ENCODE assay signal across 24 mouse cellular contexts in genomic region chr3:108790499-108790898, GRCm38 (mm10). TPM values are rescaled to one million over a fixed set of nuclear protein-coding genes. Genes with fewer than 3 reads are reported as not detected.
DNase-seq lines count a peak whose midpoint lies in the region; ATAC-seq and TF ChIP-seq lines count a peak whose summit lies in the region.
"Had no signal": no experiment of that assay in that cellular context is flagged by ENCODE, and none has a peak within 500 bp of the region (broad histone marks: within the 10 kb centered on the region; RNA-seq: fewer than 3 reads in every experiment).

No protein-coding gene starts in this region.

- H3K4me1 ChIP-seq in limb, embryonic 15.5 days: peaks cover 40% of the 10 kb centered on the region
- no peaks in the 10 kb centered on the region for H3K4me1 ChIP-seq in stomach, postnatal 0 days (replicated peaks; ENCODE audit: control insufficient read depth, insufficient read depth)
- H3K4me1 ChIP-seq: forebrain, embryonic 12.5 days; hindbrain, embryonic 15.5 days had no signal

- WGBS in limb, embryonic 15.5 days: 62% methylated on average over 3 of the region's 3 CpGs
- 77% methylated on average over 3 of the region's 3 CpGs for WGBS in stomach, postnatal 0 days

- no peak overlapping the region for H3K4me3 ChIP-seq in limb, embryonic 15.5 days
- H3K4me3 ChIP-seq in stomach, postnatal 0 days (ENCODE audit: low read depth, low read length): no peak overlapping the region
- H3K4me3 ChIP-seq: forebrain, embryonic 12.5 days; heart, embryonic 12.5 days; hindbrain, embryonic 15.5 days had no signal

- H3K27me3 ChIP-seq in limb, embryonic 15.5 days: no peaks in the 10 kb centered on the region
- no peaks in the 10 kb centered on the region for H3K27me3 ChIP-seq in stomach, postnatal 0 days (ENCODE audit: control insufficient read depth, insufficient read depth, low read length)
- H3K27me3 ChIP-seq: forebrain, embryonic 12.5 days; heart, embryonic 12.5 days; hindbrain, embryonic 15.5 days had no signal

- H3K9ac ChIP-seq in limb, embryonic 15.5 days: no peak overlapping the region
- H3K9ac ChIP-seq in stomach, postnatal 0 days (ENCODE audit: low read length): no peak overlapping the region
- H3K9ac ChIP-seq: forebrain, embryonic 12.5 days; heart, embryonic 12.5 days; hindbrain, embryonic 15.5 days had no signal

- no peak for ATAC-seq in limb, embryonic 15.5 days (ENCODE audit: insufficient number of reproducible peaks, low FRiP score, low TSS enrichment, low read depth)
- ATAC-seq in stomach, postnatal 0 days (ENCODE audit: low FRiP score, low TSS enrichment): 0 out of 2 replicates have a peak, but pooled peaks have one; percentile 17
- ATAC-seq: activated CD4-positive, CD25-positive, alpha-beta regulatory T cell, adult 4 months; forebrain, embryonic 16.5 days had no signal

- no peak overlapping the region for H3K4me2 ChIP-seq in limb, embryonic 15.5 days
- H3K4me2 ChIP-seq in stomach, postnatal 0 days (replicated peaks; ENCODE audit: low read depth): no peak overlapping the region
- H3K4me2 ChIP-seq: forebrain, embryonic 12.5 days; heart, embryonic 12.5 days; hindbrain, embryonic 15.5 days had no signal

- intact Hi-C loops in heart, postnatal 14 days (cut with DNase I): no loop called here

- peak overlapping the region; percentile 82 for H3K27ac ChIP-seq in limb, embryonic 15.5 days
- peak overlapping the region; percentile 0; the same call in 1 of the 2 replicates for H3K27ac ChIP-seq in stomach, postnatal 0 days (replicated peaks)
- H3K27ac ChIP-seq: forebrain, embryonic 12.5 days; hindbrain, embryonic 15.5 days had no signal

- peak; percentile 21 for DNase-seq in heart, adult 11 months
- DNase-seq in heart, postnatal 14 days: no peak
- DNase-seq in fat pad, adult 2 months (ENCODE audit: extremely low read depth, low read depth, low spot score): peak; percentile 68
- DNase-seq in stomach, postnatal 0 days (ENCODE audit: low spot score): no peak
- no peak for DNase-seq in adrenal gland, postnatal 25 days
- DNase-seq in thymus, postnatal 0 days (ENCODE audit: low spot score): no peak
- no peak for DNase-seq in right cerebral cortex, postnatal 36 days (ENCODE audit: low spot score in 2 of 2)
- DNase-seq: adrenal gland, postnatal 14 days; cerebellum, adult 2 months; cerebellum, postnatal 10 days; embryo, embryonic 11 days; gastrocnemius, postnatal 10 days; heart, postnatal 36 days had no signal

- no peak for TF ChIP-seq EP300 in stomach, postnatal 0 days (optimal IDR thresholded peaks at IDR 0.05)

- peaks cover 20% of the 10 kb centered on the region for H3K36me3 ChIP-seq in limb, embryonic 15.5 days
- H3K36me3 ChIP-seq in stomach, postnatal 0 days (ENCODE audit: control insufficient read depth, insufficient read depth, low read length): peaks cover 12% of the 10 kb centered on the region
- H3K36me3 ChIP-seq: hindbrain, embryonic 15.5 days had no signal

- TF ChIP-seq CTCF in stomach, postnatal 0 days (IDR thresholded peaks at IDR 0.05; ENCODE audit: low read depth): no peak

- H3K9me3 ChIP-seq in limb, embryonic 15.5 days: no peaks in the 10 kb centered on the region
- H3K9me3 ChIP-seq in stomach, postnatal 0 days (ENCODE audit: control insufficient read depth, low read length): no peaks in the 10 kb centered on the region
- H3K9me3 ChIP-seq: forebrain, embryonic 12.5 days; hindbrain, embryonic 15.5 days had no signal

RNA-seq across cellular contexts. Expression of gene Stxbp3, which starts 49.8 kb away (rescaled TPM):
- 10 to 100 TPM; 25.9 to 31.3 TPM for total RNA-seq in heart, postnatal 14 days (2021)
- 46.6 and 51.8 TPM in 2 replicates for polyA plus RNA-seq in limb, embryonic 15.5 days (2015; fragmentation: Nextera tagmentation; extraction: Ambion mirVana)
- 38.6 and 39.3 TPM in 2 replicates for polyA plus RNA-seq in stomach, postnatal 0 days (2015; fragmentation: Nextera tagmentation; extraction: Ambion mirVana)
- 45.0 and 63.2 TPM in 2 replicates for total RNA-seq in adrenal gland, postnatal 25 days (2021)
- polyA plus RNA-seq in thymus, postnatal 0 days (2015; fragmentation: Nextera tagmentation; extraction: Ambion mirVana): 43.5 and 51.6 TPM in 2 replicates

RNA-seq across cellular contexts. Expression of gene Aknad1, which starts 51.0 kb away (rescaled TPM):
- total RNA-seq in heart, postnatal 14 days (2021): under 1 TPM in 1 of 2 experiments, not detected in 1; 0.07 TPM
- 1.3 and 1.5 TPM in 2 replicates for polyA plus RNA-seq in limb, embryonic 15.5 days (2015; fragmentation: Nextera tagmentation; extraction: Ambion mirVana)
- polyA plus RNA-seq in stomach, postnatal 0 days (2015; fragmentation: Nextera tagmentation; extraction: Ambion mirVana): 0.30 and 0.85 TPM in 2 replicates
- total RNA-seq in adrenal gland, postnatal 25 days (2021): not detected in 2 replicates
- 0.06 and 0.07 TPM in 2 replicates for polyA plus RNA-seq in thymus, postnatal 0 days (2015; fragmentation: Nextera tagmentation; extraction: Ambion mirVana)
- total RNA-seq: adrenal gland, adult 18-20 months; adrenal gland, postnatal 14 days; common myeloid progenitor, adult 5-6 weeks; heart, postnatal 36 days; MEL had no signal
- polyA plus RNA-seq: activated CD4-positive, CD25-positive, alpha-beta regulatory T cell, adult 4 months; cerebellum, adult 2 months; forebrain, embryonic 12.5 days; forebrain, embryonic 16.5 days; heart, embryonic 12.5 days; heart, embryonic 16.5 days; hindbrain, embryonic 11.5 days; hindbrain, embryonic 15.5 days had no signal

Comparison
In these comparisons a context has a peak if more than half of its experiments do, and no peak if none do; other contexts are left out.
1. DNase-seq: peak in heart, adult 11 months (single experiment) and fat pad, adult 2 months (single experiment); none in heart, postnatal 14 days (0 of 2), stomach, postnatal 0 days (single experiment), adrenal gland, postnatal 25 days (single experiment), thymus, postnatal 0 days (single experiment) and right cerebral cortex, postnatal 36 days (0 of 2).